Mouse (Mus musculus) C2C12 (cell line): ENCODE data around the gene Cercam. TPM values are rescaled to one million over a fixed set of nuclear protein-coding genes. Genes with fewer than 3 reads are reported as not detected.
"Not testable (repeated sequence)": the region's sequence is repeated elsewhere in the genome, so short reads cannot be mapped to it uniquely, and the experiment has no call there.

ENCODE experiments used
- H3K27me3 ChIP-seq: one replicate; pipeline ENCODE4 v1.6.1; 2011; ENCODE audit not compliant: control insufficient read depth, insufficient read depth, insufficient read length
- H3K36me3 ChIP-seq: one replicate; pipeline ENCODE4 v1.6.1; 2011; ENCODE audit not compliant: control insufficient read depth, insufficient read depth
- H3K4me3 ChIP-seq: one replicate; pipeline ENCODE4 v1.5.1; 2011; ENCODE audit warnings: mild to moderate bottlenecking, control low read depth; ENCODE audit not compliant: poor library complexity, insufficient read depth, severe bottlenecking
- H3K79me2 ChIP-seq: one replicate; pipeline ENCODE4 v1.6.1; 2011; ENCODE audit not compliant: control insufficient read depth, insufficient read depth
- H3K79me3 ChIP-seq: one replicate; pipeline ENCODE4 v1.6.1; 2011; ENCODE audit warnings: low read depth, control low read depth
- H3ac ChIP-seq: one replicate; pipeline ENCODE3; 2011; ENCODE audit warnings: low read depth; ENCODE audit not compliant: control insufficient read depth, insufficient read length
- CEBPB ChIP-seq: IDR thresholded peaks from one replicate; pipeline ENCODE4 v1.6.1; 2011; ENCODE audit warnings: low read depth, mild to moderate bottlenecking, control low read depth, moderate library complexity
- CTCF ChIP-seq: IDR thresholded peaks from one replicate; pipeline ENCODE4 v1.5.1; 2011; ENCODE audit not compliant: control insufficient read depth, insufficient read depth, insufficient read length
- FOSL1 ChIP-seq: IDR thresholded peaks from one replicate; pipeline ENCODE4 v1.8.0; 2011; ENCODE audit warnings: mild to moderate bottlenecking, low read length; ENCODE audit not compliant: poor library complexity, insufficient read depth, severe bottlenecking
- MAX ChIP-seq: IDR thresholded peaks from one replicate; pipeline ENCODE4 v1.6.1; 2011; ENCODE audit warnings: mild to moderate bottlenecking, control low read depth
- MYOD1 ChIP-seq: IDR thresholded peaks from one replicate; pipeline ENCODE4 v1.6.1; 2011; ENCODE audit warnings: low read depth; ENCODE audit not compliant: control insufficient read depth, insufficient read length
- MYOG ChIP-seq: IDR thresholded peaks from one replicate; pipeline ENCODE4 v1.6.1; 2011; ENCODE audit not compliant: control insufficient read depth, insufficient read length; ENCODE audit errors: extremely low read depth
- USF1 ChIP-seq: IDR thresholded peaks from one replicate; pipeline ENCODE4 v1.6.1; 2011; ENCODE audit warnings: low read depth, mild to moderate bottlenecking, control low read depth, moderate library complexity
- polyA plus RNA-seq: library from polyadenylated mRNA; unstranded; fragments of >200 nt; fragmentation: generic; extraction: Trizol; gene quantifications from one replicate; pipeline ENCODE4 v1.2.1, GENCODE M21; 2012; ENCODE audit warnings: missing spikeins

Cercam gene
- polyA plus RNA-seq, 1 experiment: 3.3 TPM

DNA sequence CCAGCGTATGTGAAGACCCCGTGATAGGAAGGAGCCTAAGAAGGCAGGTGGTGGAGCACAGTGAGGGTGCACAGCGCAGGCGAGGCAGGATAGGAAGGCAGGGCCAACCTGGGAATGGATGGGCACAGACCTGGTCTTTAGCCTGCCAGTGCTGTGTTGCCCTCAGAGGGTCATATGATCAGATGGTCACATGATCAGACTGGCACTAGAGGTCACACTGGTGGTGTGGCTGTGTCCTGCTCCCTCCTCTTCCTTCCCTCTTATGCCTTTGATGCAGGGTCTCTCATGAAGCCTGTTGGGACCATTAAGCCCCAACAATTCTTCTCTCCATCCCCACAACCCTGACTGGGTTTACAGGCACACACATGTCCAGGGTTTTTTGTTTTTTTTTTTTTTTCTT lies 4.8 kb downstream of the Cercam start:
- Histone ChIP-seq H3K79me2 (no peaks in the 10 kb centered on the region), H3K36me3 (no peaks in the 10 kb centered on the region), H3K4me3 (no peak overlapping the region), H3ac (no peak overlapping the region), H3K27me3 (peaks cover 3% of the 10 kb centered on the region), H3K79me3 (no peaks in the 10 kb centered on the region)
- TF ChIP-seq USF1 (peak; percentile 36), MYOG (no peak), MAX (no peak), FOSL1 (no peak), CTCF (no peak), MYOD1 (no peak), CEBPB (no peak)

GRCm38 (mm10) chr2:29878061-29878460 lies 9.1 kb downstream of the Cercam start:
- TF ChIP-seq CEBPB (no peak), MYOG (no peak), CTCF (no peak), USF1 (no peak), MYOD1 (no peak), FOSL1 (no peak), MAX (no peak)

GRCm38 (mm10) chr2:29879191-29879590 lies 10.2 kb downstream of the Cercam start:
- peaks cover 13% of the 10 kb centered on the region for H3K27me3 ChIP-seq
- H3K79me3 ChIP-seq: no peaks in the 10 kb centered on the region
- no peaks in the 10 kb centered on the region for H3K79me2 ChIP-seq
- H3K4me3 ChIP-seq: no peak overlapping the region
- no peak overlapping the region for H3ac ChIP-seq
- no peaks in the 10 kb centered on the region for H3K36me3 ChIP-seq
- no peak for TF ChIP-seq FOSL1
- no peak for TF ChIP-seq MYOG
- no peak for TF ChIP-seq MYOD1
- TF ChIP-seq CEBPB: no peak
- TF ChIP-seq MAX: no peak
- TF ChIP-seq USF1: no peak

More at GRCm38 (mm10) chr2:29878061-29878460, 9.1 kb downstream of the Cercam start:
- H3K36me3 ChIP-seq: no peaks in the 10 kb centered on the region
- no peaks in the 10 kb centered on the region for H3K79me3 ChIP-seq
- H3K4me3 ChIP-seq: no peak overlapping the region
- H3K79me2 ChIP-seq: no peaks in the 10 kb centered on the region
- H3ac ChIP-seq: no peak overlapping the region
- H3K27me3 ChIP-seq: peaks cover 3% of the 10 kb centered on the region

DNA sequence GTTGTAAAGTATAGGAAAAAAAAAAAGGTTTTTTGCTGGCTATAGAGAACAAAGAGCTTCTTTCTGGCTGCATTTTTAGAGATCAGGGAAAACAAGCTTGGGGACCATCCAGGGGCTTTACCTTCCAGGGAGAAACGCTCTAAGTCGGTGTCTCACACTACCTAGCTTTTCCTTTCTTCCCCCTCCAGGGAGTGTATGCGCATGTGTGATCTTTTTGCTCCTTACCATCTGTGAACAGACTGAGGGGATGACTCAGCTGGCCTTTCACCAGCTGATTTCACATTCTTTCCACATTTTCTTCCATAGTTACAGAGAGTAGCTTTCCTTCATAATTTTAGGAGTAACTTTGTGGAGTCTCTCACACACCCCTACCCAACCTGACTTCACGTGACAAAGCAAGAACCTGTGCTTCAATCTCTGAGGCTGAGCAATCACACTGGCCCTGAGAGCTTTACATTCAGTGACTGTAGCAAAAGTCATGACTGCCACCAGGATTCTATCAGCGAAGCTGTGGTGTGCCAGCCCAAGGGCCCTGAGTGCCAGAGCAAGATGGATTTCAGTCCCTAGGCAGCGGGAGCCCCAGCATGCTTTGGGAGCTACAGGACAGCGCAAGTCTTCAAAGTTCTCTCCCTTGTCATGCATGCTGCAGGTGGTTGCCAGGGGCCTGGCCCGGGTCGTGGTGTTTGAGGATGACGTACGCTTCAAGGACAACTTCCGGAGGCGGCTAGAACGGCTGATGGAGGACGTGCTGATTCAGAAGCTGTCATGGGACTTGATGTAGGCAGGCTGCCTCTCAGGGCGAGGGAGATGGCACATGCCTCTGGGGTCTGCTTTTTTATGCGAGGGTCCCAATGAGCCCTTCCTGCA lies 11.2 kb downstream of the Cercam start:
- no peaks in the 10 kb centered on the region for H3K36me3 ChIP-seq
- H3ac ChIP-seq: no peak overlapping the region
- H3K79me2 ChIP-seq: no peaks in the 10 kb centered on the region
- TF ChIP-seq USF1 (no peak), CEBPB (no peak), MYOG (no peak), MAX (no peak), FOSL1 (no peak), MYOD1 (no peak), CTCF (no peak)
- H3K27me3 ChIP-seq: peaks cover 13% of the 10 kb centered on the region
- no peaks in the 10 kb centered on the region for H3K79me3 ChIP-seq
- H3K4me3 ChIP-seq: no peak overlapping the region

GRCm38 (mm10) chr2:29886659-29887292 lies 17.8 kb downstream of the Cercam start:
- H3K4me3 ChIP-seq, H3K79me3 ChIP-seq, H3K36me3 ChIP-seq, H3ac ChIP-seq, H3K27me3 ChIP-seq: not testable (repeated sequence)
- H3K79me2 ChIP-seq: peaks cover 20% of the 10 kb centered on the region
